Mouse (Mus musculus): ENCODE measurements around the gene Agpat1. TPM values are rescaled to one million over a fixed set of nuclear protein-coding genes. Genes with fewer than 3 reads are reported as not detected.

Agpat1 gene
- polyA plus RNA-seq, 1 experiment from 2014 or later: 35.7 TPM

- peak overlapping the region; percentile 96 for H3K27ac ChIP-seq (ENCODE audit: low read length)
- H3K4me1 ChIP-seq (ENCODE audit: insufficient read depth, low read depth, low read length): peaks cover 21% of the 10 kb centered on the region
- no peaks in the 10 kb centered on the region for H3K9me3 ChIP-seq (ENCODE audit: low read length)
- no peak for TF ChIP-seq EP300 (IDR thresholded peaks at IDR 0.05)
- no peak for TF ChIP-seq CTCF (IDR thresholded peaks at IDR 0.05)
- H3K27me3 ChIP-seq (replicated peaks; ENCODE audit: insufficient read depth, low read length): no peaks in the 10 kb centered on the region
- peak overlapping the region; percentile 96 for H3K4me2 ChIP-seq (replicated peaks; ENCODE audit: low read depth, low read length)
- peak overlapping the region; percentile 81 for H3K4me3 ChIP-seq (ENCODE audit: low read depth, low read length)
- H3K9ac ChIP-seq (replicated peaks; ENCODE audit: low read depth): peak overlapping the region; percentile 74
- peaks cover 3% of the 10 kb centered on the region; the same call in 1 of the 2 replicates for H3K36me3 ChIP-seq (ENCODE audit: insufficient read depth, low read length)
- WGBS: 10% methylated on average over 29 of the region's 32 CpGs
- ATAC-seq: no peak
- DNase-seq (ENCODE audit: low spot score): peak; percentile 46
Measured at GRCm38 (mm10) chr17:34606186-34607039, 2.4 kb downstream of the Agpat1 start.

DNA sequence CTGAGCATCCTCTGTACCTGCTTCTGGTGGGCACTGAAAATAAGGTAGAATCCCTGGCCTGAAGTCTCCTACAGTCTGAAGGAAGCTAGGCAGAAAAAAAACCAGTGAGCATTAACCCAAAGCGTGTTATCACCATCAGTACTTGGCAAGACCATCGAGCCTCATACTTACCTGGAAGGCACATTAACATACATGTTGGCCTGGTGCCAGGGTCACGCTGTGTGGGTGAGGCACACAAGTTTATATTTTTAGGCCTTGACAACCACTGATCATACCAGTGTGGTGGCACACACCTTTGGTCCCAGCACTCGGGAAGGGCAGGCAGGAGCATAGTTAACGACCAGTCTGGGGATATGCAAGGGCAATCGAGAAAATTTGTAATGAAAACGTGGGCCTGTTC lies 3.9 kb downstream of the Agpat1 start:
- TF ChIP-seq CTCF (IDR thresholded peaks at IDR 0.05) (no peak), EP300 (IDR thresholded peaks at IDR 0.05) (no peak)

DNA sequence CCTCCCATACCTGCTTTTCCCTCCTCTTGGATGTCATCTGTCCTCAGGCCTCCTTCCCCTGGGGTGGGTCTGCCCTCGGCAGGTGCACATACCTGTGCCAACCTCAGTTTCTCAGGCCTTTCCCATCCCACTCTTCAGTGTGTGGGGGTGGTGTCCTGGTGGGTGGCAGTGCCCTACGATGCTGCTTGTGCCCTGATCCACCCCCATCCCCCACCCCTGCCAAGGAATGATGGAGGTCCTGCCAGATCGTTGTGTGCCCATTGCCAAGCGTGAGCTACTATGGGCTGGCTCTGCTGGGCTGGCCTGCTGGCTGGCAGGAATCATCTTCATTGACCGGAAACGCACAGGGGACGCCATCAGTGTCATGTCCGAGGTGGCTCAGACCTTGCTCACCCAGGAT lies 7.0 kb downstream of the Agpat1 start:
- Histone ChIP-seq H3K9me3 (ENCODE audit: low read length) (no peaks in the 10 kb centered on the region), H3K27ac (ENCODE audit: low read length) (no peak overlapping the region), H3K4me2 (replicated peaks; ENCODE audit: low read depth, low read length) (no peak overlapping the region), H3K36me3 (ENCODE audit: insufficient read depth, low read length) (peaks cover 19% of the 10 kb centered on the region), H3K4me1 (ENCODE audit: insufficient read depth, low read depth, low read length) (0 out of 2 replicates have a peak, but pooled peaks cover 5% of the 10 kb centered on the region), H3K4me3 (ENCODE audit: low read depth, low read length) (no peak overlapping the region), H3K27me3 (replicated peaks; ENCODE audit: insufficient read depth, low read length) (no peaks in the 10 kb centered on the region), H3K9ac (replicated peaks; ENCODE audit: low read depth) (no peak overlapping the region)
- TF ChIP-seq CTCF (IDR thresholded peaks at IDR 0.05) (no peak), EP300 (IDR thresholded peaks at IDR 0.05) (no peak)
- WGBS: 87% methylated on average over 8 of the region's 8 CpGs
- no peak for ATAC-seq
- DNase-seq (ENCODE audit: low spot score): no peak

More for the DNA sequence above, 3.9 kb downstream of the Agpat1 start:
- no peak overlapping the region for H3K9ac ChIP-seq (replicated peaks; ENCODE audit: low read depth)
- no peaks in the 10 kb centered on the region for H3K27me3 ChIP-seq (replicated peaks; ENCODE audit: insufficient read depth, low read length)
- no peak overlapping the region for H3K27ac ChIP-seq (ENCODE audit: low read length)
- H3K4me2 ChIP-seq (replicated peaks; ENCODE audit: low read depth, low read length): no peak overlapping the region
- peaks cover 11% of the 10 kb centered on the region for H3K36me3 ChIP-seq (ENCODE audit: insufficient read depth, low read length)
- DNase-seq (ENCODE audit: low spot score) (no peak), ATAC-seq (no peak)
- H3K9me3 ChIP-seq (ENCODE audit: low read length): no peaks in the 10 kb centered on the region
- WGBS: 66% methylated on average over 7 of the region's 7 CpGs
- H3K4me1 ChIP-seq (ENCODE audit: insufficient read depth, low read depth, low read length): peaks cover 12% of the 10 kb centered on the region
- no peak overlapping the region for H3K4me3 ChIP-seq (ENCODE audit: low read depth, low read length)

DNA sequence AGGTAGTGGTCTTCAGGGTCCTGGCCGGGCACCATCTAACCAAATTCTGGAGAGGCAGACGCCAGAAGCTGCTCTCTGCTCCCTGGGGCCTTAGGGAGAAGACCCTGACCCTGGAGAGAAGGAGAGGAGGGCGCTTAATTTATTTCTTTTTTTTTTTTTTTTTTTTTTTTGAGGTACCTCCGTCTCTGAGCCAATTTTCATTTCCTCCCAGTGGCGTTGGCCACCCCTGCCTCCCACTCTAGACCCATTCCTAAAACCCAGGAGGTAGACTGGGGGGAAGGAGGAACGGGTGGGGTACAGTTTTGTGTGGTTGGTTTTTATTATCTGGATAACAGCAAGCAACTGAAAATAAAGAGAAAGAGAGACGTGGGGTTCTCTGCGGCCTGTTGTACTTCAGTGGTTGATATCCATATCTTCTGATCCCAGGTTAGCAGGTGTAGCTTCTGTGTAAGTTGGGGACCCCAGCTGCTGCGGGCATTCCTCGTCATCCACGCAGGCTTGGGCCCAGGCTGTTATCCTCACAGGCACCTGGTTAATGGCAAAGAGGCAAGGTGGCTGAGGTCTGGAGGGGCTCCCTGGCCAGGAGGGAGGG lies 9.1 kb downstream of the Agpat1 start:
- Histone ChIP-seq H3K4me3 (ENCODE audit: low read depth, low read length) (no peak overlapping the region), H3K27me3 (replicated peaks; ENCODE audit: insufficient read depth, low read length) (no peaks in the 10 kb centered on the region), H3K36me3 (ENCODE audit: insufficient read depth, low read length) (peaks cover 26% of the 10 kb centered on the region), H3K9ac (replicated peaks; ENCODE audit: low read depth) (no peak overlapping the region), H3K4me2 (replicated peaks; ENCODE audit: low read depth, low read length) (no peak overlapping the region), H3K9me3 (ENCODE audit: low read length) (no peaks in the 10 kb centered on the region), H3K4me1 (ENCODE audit: insufficient read depth, low read depth, low read length) (0 out of 2 replicates have a peak, but pooled peaks cover 5% of the 10 kb centered on the region), H3K27ac (ENCODE audit: low read length) (no peak overlapping the region)
- 75% methylated on average over 11 of the region's 11 CpGs for WGBS
- no peak for ATAC-seq
- no peak for DNase-seq (ENCODE audit: low spot score)
- TF ChIP-seq CTCF (IDR thresholded peaks at IDR 0.05) (no peak), EP300 (IDR thresholded peaks at IDR 0.05) (no peak)

- 0 out of 2 replicates have a peak, but pooled peaks cover under 1% of the 10 kb centered on the region for H3K4me1 ChIP-seq (ENCODE audit: insufficient read depth, low read depth, low read length)
- peaks cover 26% of the 10 kb centered on the region for H3K36me3 ChIP-seq (ENCODE audit: insufficient read depth, low read length)
- DNase-seq (ENCODE audit: low spot score) (no peak), ATAC-seq (no peak)
- no peak overlapping the region for H3K4me2 ChIP-seq (replicated peaks; ENCODE audit: low read depth, low read length)
- no peak overlapping the region for H3K4me3 ChIP-seq (ENCODE audit: low read depth, low read length)
- no peak overlapping the region for H3K9ac ChIP-seq (replicated peaks; ENCODE audit: low read depth)
- 89% methylated on average over 10 of the region's 10 CpGs for WGBS
- H3K27ac ChIP-seq (ENCODE audit: low read length): no peak overlapping the region
- no peaks in the 10 kb centered on the region for H3K9me3 ChIP-seq (ENCODE audit: low read length)
- H3K27me3 ChIP-seq (replicated peaks; ENCODE audit: insufficient read depth, low read length): no peaks in the 10 kb centered on the region
- TF ChIP-seq CTCF (IDR thresholded peaks at IDR 0.05): no peak
- TF ChIP-seq EP300 (IDR thresholded peaks at IDR 0.05): no peak
Measured at GRCm38 (mm10) chr17:34613830-34614229, 9.8 kb downstream of the Agpat1 start.

- peak within 1 kb of the TSS; percentile 43; the same call in 1 of the 2 replicates for H3K27ac ChIP-seq (ENCODE audit: low read length)
Measured at GRCm38 (mm10) chr17:34615871-34616270, 11.8 kb downstream of the Agpat1 start, which contains the start of gene Egfl8. Gene Egfl8, minus strand, starts transcription at chr17:34615971.

More at GRCm38 (mm10) chr17:34615871-34616270, 11.8 kb downstream of the Agpat1 start, which contains the start of gene Egfl8:
- WGBS: 74% methylated on average over 6 of the region's 6 CpGs
- Histone ChIP-seq H3K4me1 (ENCODE audit: insufficient read depth, low read depth, low read length) (no peaks in the 10 kb centered on the region), H3K9ac (replicated peaks; ENCODE audit: low read depth) (no peak within 1 kb of the TSS), H3K4me3 (ENCODE audit: low read depth, low read length) (no peak within 1 kb of the TSS), H3K4me2 (replicated peaks; ENCODE audit: low read depth, low read length) (no peak within 1 kb of the TSS), H3K27me3 (replicated peaks; ENCODE audit: insufficient read depth, low read length) (no peaks in the 10 kb centered on the region), H3K36me3 (ENCODE audit: insufficient read depth, low read length) (peaks cover 26% of the 10 kb centered on the region), H3K9me3 (ENCODE audit: low read length) (no peaks in the 10 kb centered on the region)
- ATAC-seq: no peak
- DNase-seq (ENCODE audit: low spot score): no peak
- TF ChIP-seq CTCF (IDR thresholded peaks at IDR 0.05) (no peak), EP300 (IDR thresholded peaks at IDR 0.05) (no peak)
